Mouse (Mus musculus) stomach, embryonic 15.5 days (tissue): ENCODE data around the gene Spag6. TPM values are rescaled to one million over a fixed set of nuclear protein-coding genes. Genes with fewer than 3 reads are reported as not detected.
A peak's percentile ranks its signal among the peaks of the same experiment; 100 is the strongest.

ENCODE experiments used
- ATAC-seq: fragments of 200-750 bp; cut with Nextera tagmentation; 2 replicates; pipeline ENCODE4 v1.8.0; 2017; ENCODE audit warnings: low read depth, moderate number of reproducible peaks, moderate TSS enrichment; ENCODE audit not compliant: insufficient read depth, low FRiP score
- H3K27ac ChIP-seq: fragments of 300-500 bp; sonication (generic); 2 replicates; pipeline ENCODE4 v1.5.1; 2015; ENCODE audit warnings: mild to moderate bottlenecking, inconsistent platforms
- H3K27me3 ChIP-seq: fragments of 300-500 bp; sonication (generic); replicated peaks from 2 replicates; pipeline ENCODE4 v1.6.1; 2015; ENCODE audit warnings: inconsistent platforms
- H3K36me3 ChIP-seq: fragments of 300-500 bp; sonication (generic); 2 replicates; pipeline ENCODE4 v1.6.1; 2015; ENCODE audit warnings: inconsistent platforms
- H3K4me1 ChIP-seq: fragments of 300-500 bp; sonication (generic); 2 replicates; pipeline ENCODE4 v1.6.1; 2015; ENCODE audit warnings: inconsistent platforms
- H3K4me2 ChIP-seq: fragments of 300-500 bp; sonication (generic); 2 replicates; pipeline ENCODE4 v1.6.1; 2015; ENCODE audit warnings: mild to moderate bottlenecking, inconsistent platforms
- H3K4me3 ChIP-seq: fragments of 300-500 bp; sonication (generic); replicated peaks from 2 replicates; pipeline ENCODE4 v1.5.1; 2015; ENCODE audit warnings: inconsistent platforms
- H3K9ac ChIP-seq: fragments of 300-500 bp; sonication (generic); 2 replicates; pipeline ENCODE4 v1.6.1; 2015; ENCODE audit warnings: inconsistent platforms
- H3K9me3 ChIP-seq: fragments of 300-500 bp; sonication (generic); 2 replicates; pipeline ENCODE4 v1.6.1; 2016; ENCODE audit warnings: inconsistent platforms
- WGBS: fragments of 180-500 bp; shearing (Covaris S2); methylation state at CpG from one replicate; pipeline ENCODE4 v1.1.7; 2015; 5-methylcytosine and 5-hydroxymethylcytosine counted together
- polyA plus RNA-seq: library from polyadenylated mRNA; unstranded; fragments of >200 nt; fragmentation: Nextera tagmentation; extraction: Ambion mirVana; gene quantifications from 2 replicates; pipeline ENCODE4 v1.2.1, GENCODE M21; 2015

Gene Spag6
- polyA plus RNA-seq, 1 experiment from 2014 or later: 0.06 TPM

DNA sequence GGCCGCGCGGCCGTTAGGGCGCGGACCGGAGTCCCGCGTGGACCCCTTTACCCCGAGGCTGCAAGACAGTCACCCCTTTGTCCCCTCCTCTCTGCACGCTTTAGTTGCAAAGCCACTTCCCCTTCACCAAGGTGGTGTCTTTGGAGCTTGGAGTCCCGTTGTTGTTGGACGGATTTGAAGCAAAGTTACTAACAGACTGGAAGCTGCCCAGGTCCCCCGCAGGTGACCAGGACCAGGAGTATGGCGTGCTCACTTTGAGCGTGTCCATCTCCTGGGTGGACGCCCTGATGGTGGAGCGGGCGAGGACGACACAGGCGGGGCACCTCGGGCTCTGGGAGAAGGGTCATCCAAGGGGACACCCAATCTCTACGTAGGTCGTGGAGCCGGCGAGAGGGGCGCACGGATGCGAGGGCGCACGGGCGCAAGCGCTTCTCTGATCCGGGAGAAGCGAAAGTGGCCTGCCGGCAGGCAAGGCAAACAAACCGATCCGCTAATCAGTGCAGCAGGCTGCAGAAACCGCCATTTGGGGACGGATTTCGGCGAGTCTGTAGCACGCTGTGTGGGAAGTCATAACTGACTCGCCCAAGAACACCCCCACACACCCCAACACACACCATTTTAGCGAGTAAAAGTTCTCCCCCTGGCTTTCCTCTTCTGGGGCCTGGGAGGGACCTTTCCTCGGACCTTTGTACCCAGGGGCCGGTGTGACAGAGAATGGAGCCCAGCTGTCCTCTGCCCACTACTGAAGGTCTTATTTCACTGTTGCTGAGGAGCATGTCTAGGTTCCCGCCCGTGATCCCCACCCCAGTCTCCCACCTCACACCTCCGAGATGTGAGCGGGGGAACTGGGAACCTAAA is 4.5 kb upstream of the Spag6 start:
- under 1% methylated on average over 51 of the region's 51 CpGs for WGBS

GRCm38 (mm10) chr2:18690055-18690691 is 3.7 kb upstream of the Spag6 start:
- ATAC-seq: no peak
- no peaks in the 10 kb centered on the region for H3K9me3 ChIP-seq
- H3K27me3 ChIP-seq: peaks cover 59% of the 10 kb centered on the region

More for the DNA sequence above, 4.5 kb upstream of the Spag6 start:
- peaks cover 21% of the 10 kb centered on the region for H3K4me1 ChIP-seq
- no peaks in the 10 kb centered on the region for H3K9me3 ChIP-seq
- H3K27me3 ChIP-seq: peaks cover 53% of the 10 kb centered on the region
- peak; percentile 23; the same call in 1 of the 2 replicates for ATAC-seq
- no peak overlapping the region for H3K27ac ChIP-seq
- H3K4me2 ChIP-seq: peak overlapping the region; percentile 96
- peaks cover under 1% of the 10 kb centered on the region; the same call in 1 of the 2 replicates for H3K36me3 ChIP-seq
- peak overlapping the region; percentile 50 for H3K4me3 ChIP-seq
- no peak overlapping the region for H3K9ac ChIP-seq

GRCm38 (mm10) chr2:18690756-18691155 is 3.1 kb upstream of the Spag6 start:
- no peak overlapping the region for H3K9ac ChIP-seq
- H3K4me3 ChIP-seq: peak overlapping the region; percentile 50; the same call in 1 of the 2 replicates
- H3K4me2 ChIP-seq: peak overlapping the region; percentile 96
- no peaks in the 10 kb centered on the region for H3K36me3 ChIP-seq
- H3K9me3 ChIP-seq: no peaks in the 10 kb centered on the region
- peaks cover 65% of the 10 kb centered on the region for H3K27me3 ChIP-seq
- WGBS: 6% methylated on average over 9 of the region's 9 CpGs
- no peak for ATAC-seq
- H3K27ac ChIP-seq: no peak overlapping the region
- H3K4me1 ChIP-seq: peaks cover 21% of the 10 kb centered on the region

More at GRCm38 (mm10) chr2:18690055-18690691, 3.7 kb upstream of the Spag6 start:
- H3K27ac ChIP-seq: no peak overlapping the region
- H3K4me1 ChIP-seq: peaks cover 21% of the 10 kb centered on the region
- no peak overlapping the region for H3K9ac ChIP-seq
- no peaks in the 10 kb centered on the region for H3K36me3 ChIP-seq
- H3K4me3 ChIP-seq: peak overlapping the region; percentile 50
- peak overlapping the region; percentile 96 for H3K4me2 ChIP-seq
- WGBS: under 1% methylated on average over 56 of the region's 58 CpGs

DNA sequence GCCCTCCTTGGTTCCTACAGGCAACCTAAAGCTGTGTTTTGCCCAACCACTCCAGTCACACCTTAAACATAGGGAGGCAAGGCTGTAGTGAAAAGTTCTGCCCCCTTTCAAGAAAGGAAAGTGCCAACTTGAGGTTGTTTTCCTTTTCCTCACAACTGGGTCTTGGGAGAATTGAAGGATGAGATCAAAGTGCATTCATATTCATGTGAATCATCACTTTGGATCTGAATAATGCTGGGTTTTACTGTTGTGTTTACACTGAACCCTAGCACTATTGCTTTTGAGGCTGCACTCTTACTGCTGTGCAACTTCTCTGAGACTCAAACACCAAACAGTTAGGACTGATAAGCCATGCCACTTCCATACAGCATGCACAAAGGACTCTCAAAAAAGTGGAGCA is 1.8 kb upstream of the Spag6 start:
- no peak overlapping the region for H3K4me2 ChIP-seq
- peaks cover 68% of the 10 kb centered on the region for H3K27me3 ChIP-seq
- H3K9ac ChIP-seq: no peak overlapping the region
- H3K27ac ChIP-seq: no peak overlapping the region
- no peak for ATAC-seq
- H3K9me3 ChIP-seq: no peaks in the 10 kb centered on the region
- H3K4me3 ChIP-seq: no peak overlapping the region
- H3K36me3 ChIP-seq: no peaks in the 10 kb centered on the region
- H3K4me1 ChIP-seq: peaks cover 21% of the 10 kb centered on the region

GRCm38 (mm10) chr2:18692548-18692947 is 1.3 kb upstream of the Spag6 start:
- peaks cover 21% of the 10 kb centered on the region for H3K4me1 ChIP-seq
- H3K4me3 ChIP-seq: no peak overlapping the region
- no peak overlapping the region for H3K4me2 ChIP-seq
- 6% methylated on average over 1 of the region's 1 CpGs for WGBS
- H3K27me3 ChIP-seq: peaks cover 63% of the 10 kb centered on the region
- no peak overlapping the region for H3K27ac ChIP-seq
- no peaks in the 10 kb centered on the region for H3K36me3 ChIP-seq
- no peak overlapping the region for H3K9ac ChIP-seq
- H3K9me3 ChIP-seq: no peaks in the 10 kb centered on the region
- ATAC-seq: no peak

DNA sequence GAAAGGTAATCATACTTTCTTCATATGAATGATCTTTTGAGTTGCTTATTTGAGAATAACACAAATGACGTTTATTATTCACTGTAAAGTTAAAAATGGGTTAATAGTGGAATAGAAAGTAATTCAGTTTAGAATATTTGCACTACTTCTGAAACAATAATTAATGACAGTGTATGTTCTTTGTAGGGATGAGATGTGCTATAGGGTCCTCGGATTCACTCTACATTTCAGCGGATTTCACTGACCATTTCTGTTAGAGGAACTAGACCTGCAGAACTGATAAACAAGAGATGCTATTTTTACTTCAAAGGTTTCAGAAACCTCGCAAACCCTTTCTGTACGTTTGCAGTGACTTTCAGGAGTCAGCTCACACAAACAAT is 351 bp upstream of the Spag6 start:
- Histone ChIP-seq H3K4me1 (peaks cover 22% of the 10 kb centered on the region), H3K36me3 (no peaks in the 10 kb centered on the region), H3K4me2 (peak overlapping the region; percentile 92), H3K27ac (no peak overlapping the region; the same call in 1 of the 2 replicates), H3K9me3 (no peaks in the 10 kb centered on the region), H3K4me3 (peak overlapping the region; percentile 62), H3K9ac (no peak overlapping the region; the same call in 1 of the 2 replicates), H3K27me3 (peaks cover 61% of the 10 kb centered on the region)
- WGBS: under 1% methylated on average over 5 of the region's 5 CpGs
- no peak for ATAC-seq

- H3K27ac ChIP-seq: no peak overlapping the region
- peak overlapping the region; percentile 49 for H3K9ac ChIP-seq
- 1% methylated on average over 20 of the region's 20 CpGs for WGBS
- peaks cover 61% of the 10 kb centered on the region for H3K27me3 ChIP-seq
- H3K4me1 ChIP-seq: peaks cover 15% of the 10 kb centered on the region
- H3K36me3 ChIP-seq: no peaks in the 10 kb centered on the region
- H3K9me3 ChIP-seq: no peaks in the 10 kb centered on the region
- ATAC-seq: peak; percentile 41
- H3K4me2 ChIP-seq: peak overlapping the region; percentile 92
- H3K4me3 ChIP-seq: peak overlapping the region; percentile 62
Measured at GRCm38 (mm10) chr2:18694611-18694950, 749 bp downstream of the Spag6 start.

DNA sequence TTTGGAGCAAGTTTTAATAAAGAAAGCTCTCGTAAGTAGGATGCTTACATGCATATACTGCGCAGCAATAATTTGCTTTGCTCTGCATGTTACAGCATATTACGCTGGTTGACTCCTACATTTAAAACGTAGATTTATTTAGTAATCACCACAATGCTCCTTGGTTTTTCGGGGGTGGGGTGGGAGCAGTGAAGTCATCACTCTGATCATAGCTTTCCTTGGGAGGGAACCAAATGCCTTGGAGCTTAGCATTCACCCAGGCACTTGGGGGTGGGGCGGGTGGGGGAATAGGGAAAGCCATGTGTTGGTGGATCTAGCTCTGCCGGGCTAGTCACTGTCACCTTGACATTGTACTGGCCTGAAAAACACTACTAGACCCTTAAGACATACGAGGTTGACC is 1.3 kb downstream of the Spag6 start:
- no peak overlapping the region for H3K9ac ChIP-seq
- H3K4me3 ChIP-seq: peak overlapping the region; percentile 62; the same call in 1 of the 2 replicates
- ATAC-seq: no peak
- H3K27ac ChIP-seq: no peak overlapping the region
- H3K9me3 ChIP-seq: no peaks in the 10 kb centered on the region
- peak overlapping the region; percentile 92; the same call in 1 of the 2 replicates for H3K4me2 ChIP-seq
- WGBS: 10% methylated on average over 8 of the region's 8 CpGs
- no peaks in the 10 kb centered on the region for H3K36me3 ChIP-seq
- H3K27me3 ChIP-seq: peaks cover 59% of the 10 kb centered on the region
- peaks cover 10% of the 10 kb centered on the region for H3K4me1 ChIP-seq

GRCm38 (mm10) chr2:18695629-18696150 is 1.9 kb downstream of the Spag6 start:
- peaks cover 59% of the 10 kb centered on the region for H3K27me3 ChIP-seq
- 10% methylated on average over 7 of the region's 7 CpGs for WGBS

DNA sequence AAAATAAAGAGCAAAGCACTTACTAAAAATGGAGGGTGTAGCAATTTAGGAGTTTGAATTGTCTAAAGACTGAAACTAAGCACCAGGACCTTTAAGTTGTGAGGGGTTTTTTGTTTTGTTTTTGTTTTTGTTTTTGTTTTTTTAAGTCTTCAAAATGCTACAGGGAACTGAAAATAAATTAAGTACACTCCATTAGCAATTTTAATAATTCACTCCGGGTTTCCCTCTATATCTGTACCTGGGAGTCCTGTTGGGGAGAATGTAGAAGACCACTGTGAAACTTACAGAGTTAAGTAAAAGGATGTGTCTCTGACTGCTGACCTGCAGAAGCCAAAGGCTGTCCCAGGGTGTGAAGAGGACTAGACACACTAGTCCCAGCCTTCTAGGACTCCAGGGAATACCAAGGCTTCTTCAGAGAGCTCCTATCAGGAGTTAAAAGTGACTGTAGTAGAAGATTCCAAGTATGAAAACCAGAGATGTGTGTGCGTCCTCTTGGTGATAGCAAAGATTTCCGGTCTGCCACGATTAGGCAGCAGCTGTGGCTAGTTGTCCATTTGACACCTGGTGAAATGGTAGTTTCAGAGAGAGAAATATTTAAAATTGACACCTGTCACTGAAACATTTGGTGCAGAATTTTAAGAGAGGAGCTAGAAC is 3.9 kb downstream of the Spag6 start:
- no peaks in the 10 kb centered on the region for H3K36me3 ChIP-seq
- H3K27ac ChIP-seq: no peak overlapping the region
- H3K9ac ChIP-seq: no peak overlapping the region
- H3K27me3 ChIP-seq: peaks cover 57% of the 10 kb centered on the region
- no peaks in the 10 kb centered on the region for H3K9me3 ChIP-seq
- WGBS: 2% methylated on average over 4 of the region's 4 CpGs
- peaks cover 5% of the 10 kb centered on the region for H3K4me1 ChIP-seq
- no peak for ATAC-seq
- H3K4me2 ChIP-seq: no peak overlapping the region
- no peak overlapping the region for H3K4me3 ChIP-seq

More at GRCm38 (mm10) chr2:18695629-18696150, 1.9 kb downstream of the Spag6 start:
- Histone ChIP-seq H3K27ac (no peak overlapping the region), H3K9ac (no peak overlapping the region), H3K9me3 (no peaks in the 10 kb centered on the region), H3K36me3 (no peaks in the 10 kb centered on the region), H3K4me1 (peaks cover 5% of the 10 kb centered on the region), H3K4me2 (no peak overlapping the region), H3K4me3 (no peak overlapping the region)
- no peak for ATAC-seq

DNA sequence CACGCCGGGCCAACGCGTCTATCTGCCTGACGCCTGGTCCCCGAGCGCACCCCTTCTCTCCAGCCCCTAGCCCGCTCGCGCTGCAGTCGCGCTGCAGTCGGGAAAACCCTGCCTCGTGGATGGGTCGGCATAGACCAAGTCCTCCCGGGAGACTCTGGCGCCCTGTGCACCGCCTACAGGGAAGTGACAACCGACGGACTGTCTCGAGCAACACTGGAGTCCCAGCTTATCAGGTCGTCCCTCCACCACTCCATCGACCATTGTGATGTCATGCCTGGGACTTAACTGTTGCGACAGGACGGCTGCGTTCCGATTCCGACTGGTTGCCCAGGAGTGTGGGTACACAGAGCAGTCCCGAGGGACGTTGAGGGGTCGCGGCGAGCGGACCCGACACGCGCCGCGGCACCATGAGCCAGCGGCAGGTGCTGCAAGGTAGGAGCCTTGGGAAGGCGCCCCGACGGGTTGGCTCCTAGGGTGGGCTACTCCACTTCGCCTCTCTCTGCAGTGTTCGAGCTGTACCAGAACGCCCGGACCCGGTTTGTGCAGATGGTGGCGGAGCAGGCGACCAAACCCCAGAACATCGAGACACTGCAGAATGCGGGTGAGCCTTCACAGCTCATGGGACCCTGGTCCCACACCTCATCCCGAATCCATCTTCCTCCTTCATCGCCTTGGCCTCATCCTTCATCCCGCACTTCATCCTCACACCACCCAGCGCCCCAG is 5.0 kb downstream of the Spag6 start:
- H3K4me3 ChIP-seq: peak overlapping the region; percentile 8; the same call in 1 of the 2 replicates
- H3K9me3 ChIP-seq: no peaks in the 10 kb centered on the region
- peak; percentile 38; the same call in 1 of the 2 replicates for ATAC-seq
- H3K36me3 ChIP-seq: no peaks in the 10 kb centered on the region
- peaks cover 5% of the 10 kb centered on the region for H3K4me1 ChIP-seq
- no peak overlapping the region for H3K27ac ChIP-seq
- H3K9ac ChIP-seq: no peak overlapping the region
- peaks cover 53% of the 10 kb centered on the region for H3K27me3 ChIP-seq
- peak overlapping the region; percentile 22 for H3K4me2 ChIP-seq
- under 1% methylated on average over 56 of the region's 56 CpGs for WGBS
